Mouse (Mus musculus) thymus, postnatal 36 days (tissue): Measurements from ENCODE around the gene Armc8.
"Not testable (repeated sequence)": the region's sequence is repeated elsewhere in the genome, so short reads cannot be mapped to it uniquely, and the experiment has no call there.

Experiments used
- DNase-seq, 2 experiments: peaks; one replicate each; pipeline ENCODE4 v3.0.0; 2022; ENCODE audit warnings: mixed read lengths in 2 of 2

Armc8 gene

DNA sequence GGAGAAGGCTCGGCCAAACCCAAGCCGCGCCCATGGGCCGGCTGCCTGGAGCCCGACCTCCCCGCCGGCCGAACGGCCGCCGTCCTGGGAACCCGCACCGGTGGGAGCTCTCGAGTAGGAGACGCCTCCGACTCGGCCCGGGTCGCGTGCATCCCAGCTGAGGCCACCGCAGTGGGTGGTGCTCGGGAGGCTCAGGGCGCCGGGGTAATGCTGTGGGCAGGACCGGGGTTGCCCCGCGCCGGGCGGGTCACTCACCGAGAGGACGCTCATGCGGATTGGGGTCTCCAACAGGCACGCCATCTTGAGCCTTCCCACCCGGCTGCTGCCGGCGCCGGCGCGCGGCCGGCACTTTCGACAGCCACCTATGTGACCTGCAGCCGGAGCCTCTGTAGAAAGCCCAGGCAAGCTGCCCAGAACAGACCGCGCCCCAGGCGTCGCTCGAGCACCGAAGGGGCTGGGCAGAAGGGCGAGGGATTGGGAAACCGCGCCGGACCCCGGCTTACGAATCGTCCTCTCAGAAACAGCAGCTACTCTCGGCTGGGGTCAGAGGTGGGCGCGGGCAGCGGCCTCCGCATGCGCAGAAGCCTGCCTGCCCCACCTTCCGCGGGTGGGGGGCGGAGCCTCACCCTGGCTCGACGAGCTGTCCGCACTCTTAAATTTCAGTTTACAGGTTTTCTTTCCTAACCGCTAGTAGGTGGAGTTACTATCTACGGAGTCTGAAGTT lies at the start of gene Armc8:
TSS of gene Armc8 (minus strand) at position 553 of the 724 bp plus-strand sequence.
- peak; percentile 92 to 94 for DNase-seq

GRCm38 (mm10) chr9:99612202-99612601 lies 43.5 kb upstream of the Armc8 start, which contains the start of gene A4gnt:
TSS of gene A4gnt (plus strand) at chr9:99612502.
- DNase-seq: no peak

- no peak for DNase-seq
Measured at GRCm38 (mm10) chr9:99603566-99603965, 34.9 kb upstream of the Armc8 start.

GRCm38 (mm10) chr9:99599127-99599526 lies 30.4 kb upstream of the Armc8 start:
- not testable (repeated sequence) for DNase-seq

DNA sequence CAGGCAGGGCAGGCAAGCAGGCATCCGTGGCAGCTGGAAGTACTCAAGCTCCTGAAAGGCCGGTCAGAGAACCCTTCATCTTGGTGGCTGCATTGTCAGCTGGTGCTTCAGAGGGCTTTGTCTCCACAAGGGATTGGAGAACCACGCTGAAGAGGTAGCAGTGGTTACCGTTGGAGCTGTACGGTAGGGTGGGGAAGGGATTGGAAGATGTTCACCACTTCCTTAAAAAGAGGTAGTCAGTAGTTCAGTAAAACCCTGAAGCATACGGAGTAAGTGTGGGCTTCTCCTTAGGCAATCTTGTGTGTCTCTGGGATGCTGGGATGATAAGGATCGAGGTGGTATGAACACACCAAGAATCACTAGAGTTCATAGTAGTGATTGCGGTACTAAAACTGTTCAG lies 22.4 kb upstream of the Armc8 start:
- no peak for DNase-seq

DNA sequence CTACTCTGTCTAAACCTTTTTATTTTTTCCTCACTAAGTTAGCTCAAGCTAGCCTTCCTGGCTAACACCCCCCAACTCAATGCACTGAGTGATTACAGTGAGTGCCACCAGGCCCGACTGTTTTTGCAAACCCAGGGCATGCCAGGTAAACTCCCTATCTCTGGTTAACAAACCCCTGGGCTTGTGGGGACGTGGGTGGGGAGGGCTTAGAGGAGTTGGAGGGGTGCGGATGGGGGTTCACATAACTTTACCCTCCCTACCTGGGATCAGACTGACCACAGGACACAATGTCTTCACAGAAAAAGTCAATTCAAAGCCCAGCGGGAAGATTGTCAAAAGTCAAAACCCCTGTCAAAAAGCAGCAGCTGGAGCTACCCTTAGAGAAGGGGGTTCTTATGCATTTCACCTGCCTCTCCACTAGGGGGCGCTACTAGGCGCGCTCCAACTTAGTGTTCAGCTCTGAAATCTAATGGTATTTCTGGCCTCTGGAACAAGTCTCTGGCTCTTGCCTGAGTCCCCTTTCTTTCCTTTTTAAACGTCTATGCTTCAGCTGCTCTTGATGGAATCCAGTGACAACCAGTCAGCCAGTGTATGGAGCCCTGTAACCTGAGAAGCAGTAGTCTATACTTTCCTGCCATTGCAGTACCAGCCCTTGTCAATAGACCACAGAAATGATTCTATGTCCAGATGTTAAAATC lies 19.0 kb upstream of the Armc8 start:
- peak; percentile 30 to 38 for DNase-seq

DNA sequence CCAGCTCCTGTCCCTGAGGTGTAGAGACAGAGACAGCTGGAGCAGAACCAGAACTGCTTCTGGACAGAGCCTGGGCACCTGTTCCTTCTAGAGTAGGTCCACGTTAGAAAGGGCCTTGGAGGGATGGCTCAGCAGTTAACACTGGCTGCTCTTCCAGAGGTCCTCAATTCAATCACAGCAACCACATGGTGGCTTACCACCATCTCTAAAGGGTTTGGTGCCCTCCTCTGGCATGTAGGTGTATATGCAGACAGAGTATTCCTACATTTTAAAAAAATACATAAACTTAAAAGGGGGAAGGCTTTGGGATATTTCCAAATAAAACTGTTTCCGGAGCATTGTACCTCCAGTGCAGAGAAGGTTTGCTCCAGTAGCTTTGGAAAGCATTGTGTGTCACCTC lies 12.0 kb upstream of the Armc8 start:
- DNase-seq: no peak

GRCm38 (mm10) chr9:99575677-99576480 lies 7.2 kb upstream of the Armc8 start, which contains the start of gene Dbr1:
TSS of gene Dbr1 (plus strand) at chr9:99575799.
- peak; percentile 90 to 91 for DNase-seq

GRCm38 (mm10) chr9:99569071-99569397 lies 335 bp upstream of the Armc8 start:
- DNase-seq: no peak

- DNase-seq: no peak
Measured at GRCm38 (mm10) chr9:99568023-99568346, 714 bp downstream of the Armc8 start.

- DNase-seq: peak; percentile 52 to 54
Measured at GRCm38 (mm10) chr9:99563714-99564113, 5.0 kb downstream of the Armc8 start.

DNA sequence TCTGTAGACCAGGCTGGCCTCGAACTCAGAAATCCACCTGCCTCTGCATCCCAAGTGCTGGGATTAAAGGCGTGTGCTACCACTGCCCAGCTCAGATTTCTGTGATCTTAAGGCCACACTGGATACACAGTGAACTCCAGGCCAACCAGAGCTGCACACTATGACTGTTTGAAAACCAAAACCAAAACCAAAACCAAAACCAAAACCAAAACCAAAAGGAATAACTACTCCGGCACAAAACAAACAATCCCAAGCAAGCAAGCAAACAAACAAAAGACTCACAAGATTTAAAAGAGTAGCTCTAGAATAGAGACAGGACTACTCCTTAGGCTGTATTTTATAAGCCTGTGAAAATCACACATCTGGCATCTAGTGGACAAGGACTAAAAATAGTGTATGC lies 8.3 kb downstream of the Armc8 start:
- no peak for DNase-seq

DNA sequence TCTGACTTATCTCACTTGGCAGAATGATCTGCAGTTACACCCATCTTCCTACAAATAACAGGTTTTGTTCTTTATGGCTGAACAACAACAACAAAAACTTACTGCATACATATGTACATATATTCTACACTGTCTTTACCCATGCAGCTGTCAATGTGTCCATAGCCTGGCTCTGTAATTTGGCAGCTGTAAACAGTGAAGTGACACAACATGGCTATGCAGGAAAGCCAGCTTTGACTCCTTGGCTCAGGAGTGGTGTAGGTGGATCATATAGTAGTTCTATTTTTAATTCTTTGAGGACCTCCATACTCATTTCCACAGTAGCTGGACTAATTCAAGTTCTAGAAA lies 9.2 kb downstream of the Armc8 start:
- no peak for DNase-seq

- no peak for DNase-seq
Measured at GRCm38 (mm10) chr9:99558824-99559556, 9.7 kb downstream of the Armc8 start.

DNA sequence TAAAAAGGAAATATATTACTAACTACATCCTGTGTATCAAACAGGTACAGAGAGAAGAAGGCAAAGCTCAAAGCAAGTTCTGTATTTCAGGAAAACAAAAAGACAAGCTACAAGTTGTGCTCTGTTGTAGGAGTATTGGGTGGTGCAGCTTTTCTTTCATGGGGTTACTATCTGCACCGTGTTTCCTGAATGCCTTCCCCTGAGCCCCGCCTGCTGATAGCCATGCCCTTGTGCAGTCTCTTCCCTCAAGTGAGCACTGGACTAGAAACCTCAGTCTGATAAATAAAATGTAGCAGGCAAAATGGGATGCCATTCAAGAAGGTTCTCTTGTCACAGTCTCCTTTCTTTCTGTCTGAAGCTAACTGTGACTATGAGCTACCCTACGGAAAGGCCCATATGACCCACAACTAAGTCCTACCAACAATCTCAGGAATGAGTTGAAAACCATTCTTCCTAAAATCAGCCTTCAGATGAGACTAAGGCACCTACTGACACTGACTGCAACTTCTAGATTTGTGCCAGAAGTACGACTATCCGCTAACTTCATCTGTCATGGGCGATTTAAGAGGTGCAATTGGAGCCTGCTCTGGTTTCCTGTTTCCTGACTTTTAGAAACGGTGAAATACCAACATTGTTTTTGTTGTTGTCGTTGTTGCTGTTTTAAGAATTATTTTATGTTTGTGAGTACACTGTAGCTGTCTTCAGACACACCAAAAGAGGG lies 11.0 kb downstream of the Armc8 start:
- no peak for DNase-seq

DNA sequence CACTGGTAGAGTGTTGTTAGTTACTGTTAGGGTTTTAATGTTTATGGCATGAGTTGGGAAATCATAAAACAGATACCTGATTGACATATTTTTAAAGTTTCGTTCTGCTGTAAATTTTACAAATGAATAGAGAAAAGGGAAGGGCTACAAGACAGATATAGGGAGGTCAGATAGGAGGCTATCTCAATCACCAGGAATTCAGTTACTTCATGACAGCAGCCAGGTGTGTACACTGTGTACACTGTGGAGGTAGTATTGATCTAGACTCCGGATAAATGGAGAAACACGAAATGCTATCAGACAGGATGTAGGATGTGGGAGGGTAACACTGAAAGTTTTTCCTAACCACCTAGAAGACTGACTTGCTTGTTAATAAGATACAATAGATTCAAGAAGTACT lies 13.4 kb downstream of the Armc8 start:
- DNase-seq: no peak

DNA sequence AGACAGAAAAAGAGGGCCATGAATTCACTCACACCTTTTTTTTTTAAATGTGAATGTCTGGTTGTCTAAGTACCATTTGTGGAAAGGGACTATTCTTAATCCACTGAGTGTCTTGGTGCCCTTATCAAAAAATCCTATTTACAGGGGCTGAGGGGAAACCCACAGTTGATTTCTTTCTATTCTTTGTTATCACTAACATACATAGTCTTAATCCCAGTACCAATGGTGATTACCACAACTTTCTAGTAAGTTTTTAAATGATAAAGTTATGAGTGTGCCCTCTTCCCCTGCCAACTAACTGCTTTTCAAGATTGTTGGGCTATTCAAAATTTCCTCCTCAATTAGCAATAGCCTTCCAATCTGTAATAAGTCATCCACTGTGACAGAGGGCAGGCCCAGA lies 14.6 kb downstream of the Armc8 start:
- no peak for DNase-seq

DNA sequence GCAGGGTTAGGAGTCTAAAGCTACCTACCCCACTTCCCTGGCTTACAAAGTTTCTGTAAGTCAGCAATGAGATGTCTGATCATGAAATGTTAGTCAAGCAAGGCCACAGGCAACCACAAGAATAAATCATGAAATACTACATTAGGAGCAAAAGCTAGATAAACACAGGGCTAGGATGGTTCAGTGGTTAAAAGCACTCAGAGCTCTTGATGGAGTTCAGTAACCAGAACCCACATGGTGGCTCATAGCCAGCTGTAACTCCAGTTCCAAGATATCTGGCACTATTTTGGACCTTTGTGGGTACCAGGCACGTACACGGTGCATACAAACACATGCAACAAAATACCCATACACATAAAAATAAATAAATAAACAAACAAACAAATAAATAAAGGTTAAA lies 15.7 kb downstream of the Armc8 start:
- no peak for DNase-seq

DNA sequence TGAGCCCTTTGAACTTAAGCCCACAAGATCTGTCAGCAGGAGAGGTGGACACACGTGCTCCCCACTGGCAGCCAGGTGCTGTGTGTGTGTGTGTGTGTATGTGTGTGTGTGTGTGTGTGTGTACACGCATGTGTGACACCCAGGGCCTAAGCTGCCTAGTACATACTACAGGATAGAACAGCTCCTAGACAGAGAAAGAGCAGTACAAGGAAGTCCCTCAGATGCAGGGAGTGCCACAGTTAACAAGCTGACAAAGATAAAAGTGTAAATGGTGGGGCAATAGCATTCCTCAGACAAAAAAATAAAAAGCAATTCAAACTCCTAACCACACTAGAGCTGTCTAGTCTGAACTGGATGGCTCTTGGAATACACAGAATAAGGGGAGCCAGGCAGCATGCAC lies 16.6 kb downstream of the Armc8 start:
- no peak for DNase-seq

DNA sequence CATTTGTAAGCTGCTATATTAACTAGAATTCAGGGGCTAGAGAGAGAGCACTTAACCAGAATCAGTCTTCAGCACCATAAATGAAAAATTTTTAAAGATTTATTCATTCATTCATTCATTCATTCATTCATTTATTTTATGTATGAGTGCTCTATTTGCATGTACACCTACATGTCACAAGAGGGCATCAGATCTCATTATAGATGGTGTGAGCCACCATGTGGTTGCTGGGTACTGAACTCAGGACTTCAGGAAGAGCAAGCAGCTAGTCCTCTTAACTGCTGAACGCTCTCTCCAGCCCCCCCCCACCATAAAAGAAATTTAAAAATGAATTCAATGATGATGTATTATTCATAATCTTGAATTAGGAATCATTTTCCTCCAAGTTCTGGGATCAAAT lies 22.4 kb downstream of the Armc8 start:
- DNase-seq: no peak

DNA sequence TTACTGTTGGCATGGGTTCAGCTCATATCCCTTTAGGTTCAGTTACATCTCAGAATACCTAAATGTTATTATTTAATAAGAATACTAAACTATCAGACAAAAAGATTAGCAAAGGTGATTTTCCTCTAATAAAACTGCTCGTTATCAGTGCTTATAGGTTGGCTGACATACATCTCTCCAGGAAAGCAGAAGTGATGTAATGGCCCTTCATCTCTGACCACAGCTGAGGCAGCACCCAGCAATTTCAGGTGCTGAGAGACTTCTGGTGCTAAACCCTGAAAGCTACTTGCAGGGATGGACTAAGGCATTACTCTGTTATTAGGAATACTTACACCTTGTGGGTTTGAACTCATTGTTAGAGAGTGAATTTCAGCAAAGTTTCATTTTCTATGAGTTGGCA lies 36.8 kb downstream of the Armc8 start:
- DNase-seq: no peak

DNA sequence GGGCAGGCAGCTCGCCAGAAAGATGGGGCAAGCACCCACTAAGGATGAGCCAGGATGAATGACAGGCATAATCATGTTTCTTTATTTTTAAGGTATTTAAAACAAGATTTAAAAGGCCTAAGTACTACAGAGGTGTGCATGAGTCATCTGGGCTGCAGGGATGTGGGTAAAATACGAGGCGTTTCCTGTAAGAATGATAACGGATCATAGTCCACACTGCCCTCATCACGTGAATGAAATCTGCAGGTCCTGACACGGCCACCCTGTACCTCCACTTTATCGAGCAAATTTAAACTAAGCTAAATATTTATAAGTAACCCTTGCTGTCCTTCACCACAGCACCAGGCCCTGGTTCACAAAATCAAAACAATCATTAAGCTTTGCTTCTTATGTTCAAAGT lies 62.8 kb downstream of the Armc8 start:
- no peak for DNase-seq

DNA sequence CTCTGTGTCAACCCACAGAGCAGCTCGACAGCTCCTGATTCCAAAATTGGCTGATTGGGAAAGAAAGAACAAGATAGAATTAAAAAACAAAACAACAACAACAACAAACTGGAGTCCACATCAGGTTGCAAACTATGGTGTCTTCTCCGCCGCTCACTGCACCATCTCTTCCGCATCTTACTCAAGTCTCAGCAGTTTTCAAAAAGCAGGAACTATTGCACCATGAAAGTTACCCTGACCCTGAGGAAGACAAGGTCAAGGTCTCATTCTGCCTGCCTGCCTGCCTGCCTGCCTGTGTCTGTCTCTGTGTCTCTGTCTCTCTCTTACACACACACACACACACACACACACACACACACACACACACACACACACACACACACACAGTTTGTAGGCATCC lies 69.4 kb downstream of the Armc8 start:
- no peak for DNase-seq
